Mouse (Mus musculus) CD4-positive, CD25-positive, alpha-beta regulatory T cell, adult 2 months (primary cell): ENCODE measurements around the gene Stkld1.
"Not testable (repeated sequence)": the region's sequence is repeated elsewhere in the genome, so short reads cannot be mapped to it uniquely, and the experiment has no call there.

ENCODE experiments used
- DNase-seq: peaks from one replicate; pipeline ENCODE4 v3.0.0-alpha.2; 2012; ENCODE audit warnings: low read depth, low spot score

Gene Stkld1

GRCm38 (mm10) chr2:26933304-26934055, at the start of gene Stkld1, which contains the start of gene Surf4:
Gene Stkld1 (plus strand): TSS chr2:26934047.
Gene Surf4 (minus strand): TSS chr2:26933928.
- peak; percentile 98 for DNase-seq

GRCm38 (mm10) chr2:26885541-26885940, 48.3 kb upstream of the Stkld1 start:
- DNase-seq = not testable (repeated sequence)

DNA sequence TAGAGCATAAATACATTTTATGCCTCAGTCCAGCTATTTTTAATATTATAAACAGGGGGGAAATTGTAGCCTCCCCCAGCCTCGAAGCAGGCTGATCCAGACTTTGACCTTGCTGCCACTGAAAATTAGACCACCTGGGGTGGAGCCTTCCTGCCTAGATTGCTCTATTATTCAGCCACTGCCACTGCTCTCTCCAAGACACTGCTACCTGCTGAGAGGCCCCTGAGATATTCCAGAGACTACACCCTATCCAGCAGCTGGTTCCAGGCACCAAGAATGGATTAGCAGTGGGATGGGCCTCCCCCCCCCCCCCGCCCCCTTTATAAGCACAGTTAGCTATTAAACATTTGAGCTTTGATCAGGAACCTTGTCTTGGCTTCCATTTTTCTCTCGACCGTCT, 47.7 kb upstream of the Stkld1 start:
- DNase-seq = not testable (repeated sequence)

DNA sequence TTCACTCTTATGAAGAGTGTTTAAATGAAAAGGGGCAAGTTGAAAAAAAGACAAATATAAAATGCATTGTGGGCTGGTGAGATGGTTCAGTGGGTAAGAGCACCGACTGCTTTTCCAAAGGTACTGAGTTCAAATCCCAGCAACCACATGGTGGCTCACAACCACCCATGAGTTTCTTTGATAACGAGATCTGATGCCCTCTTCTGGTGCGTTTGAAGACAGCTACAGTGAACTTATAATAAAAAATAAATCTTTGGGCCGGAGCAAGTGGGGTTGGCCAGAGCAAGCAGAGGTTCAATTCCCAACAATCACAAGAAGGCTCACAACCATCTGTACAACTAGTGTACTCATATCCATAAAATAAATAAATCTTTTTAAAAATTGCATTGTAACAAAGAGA, 37.9 kb upstream of the Stkld1 start:
- DNase-seq = no peak

- no peak for DNase-seq
Measured at GRCm38 (mm10) chr2:26900731-26901130, 33.1 kb upstream of the Stkld1 start.

DNA sequence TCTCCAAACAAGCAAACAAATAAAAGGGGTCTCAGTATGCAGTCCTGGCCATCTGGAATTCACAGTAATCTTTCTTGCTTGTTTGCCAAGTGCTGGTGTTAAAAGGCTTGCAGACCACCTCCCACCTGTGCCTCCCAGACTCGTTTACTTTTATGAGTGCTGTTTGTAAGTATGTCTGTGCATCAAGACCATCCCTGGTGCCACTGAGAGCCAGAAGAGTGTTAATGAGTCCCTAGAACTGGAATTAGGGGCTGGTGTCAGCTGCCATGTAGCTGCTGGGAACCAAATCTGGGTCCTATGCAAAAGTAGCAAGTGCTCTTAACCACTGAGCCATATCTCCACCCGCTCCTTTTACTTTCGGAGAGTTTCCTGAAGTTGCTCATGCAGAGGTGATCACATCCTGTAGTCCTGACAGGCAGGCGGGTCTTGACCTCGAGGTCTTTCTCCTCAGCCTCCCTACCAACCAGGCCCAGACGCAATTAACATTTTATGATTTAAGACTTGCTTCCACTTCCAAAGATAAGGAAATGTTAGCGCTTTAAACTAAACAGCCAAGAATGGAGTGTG, 31.9 kb upstream of the Stkld1 start:
- DNase-seq = no peak

GRCm38 (mm10) chr2:26902467-26903220, 31.2 kb upstream of the Stkld1 start, which contains the start of gene Surf6:
Gene Surf6 (minus strand): TSS chr2:26902879.
- DNase-seq = peak; percentile 98

GRCm38 (mm10) chr2:26903311-26903710, 30.5 kb upstream of the Stkld1 start:
- no peak for DNase-seq

DNA sequence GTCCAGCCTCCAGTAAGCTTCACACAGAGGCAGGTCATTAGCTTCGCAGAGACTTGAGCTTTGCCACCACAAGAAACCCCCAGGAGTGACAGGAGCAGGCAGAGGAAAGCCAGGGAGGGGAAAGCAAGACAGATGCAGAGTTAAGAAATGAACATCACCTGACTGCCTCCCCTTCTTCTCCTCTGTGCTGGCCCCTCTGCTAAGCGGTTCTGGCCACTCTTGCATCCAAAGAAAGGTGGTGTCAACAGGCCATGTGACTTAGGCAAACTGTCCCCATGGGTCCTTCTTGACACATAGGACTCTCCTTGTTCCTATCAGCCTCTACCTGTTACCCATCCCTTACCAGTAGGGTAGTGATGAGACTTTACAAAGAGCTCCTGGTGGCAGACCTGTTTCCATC, 27.9 kb upstream of the Stkld1 start:
- no peak for DNase-seq

GRCm38 (mm10) chr2:26906431-26906830, 27.4 kb upstream of the Stkld1 start:
- DNase-seq = no peak

DNA sequence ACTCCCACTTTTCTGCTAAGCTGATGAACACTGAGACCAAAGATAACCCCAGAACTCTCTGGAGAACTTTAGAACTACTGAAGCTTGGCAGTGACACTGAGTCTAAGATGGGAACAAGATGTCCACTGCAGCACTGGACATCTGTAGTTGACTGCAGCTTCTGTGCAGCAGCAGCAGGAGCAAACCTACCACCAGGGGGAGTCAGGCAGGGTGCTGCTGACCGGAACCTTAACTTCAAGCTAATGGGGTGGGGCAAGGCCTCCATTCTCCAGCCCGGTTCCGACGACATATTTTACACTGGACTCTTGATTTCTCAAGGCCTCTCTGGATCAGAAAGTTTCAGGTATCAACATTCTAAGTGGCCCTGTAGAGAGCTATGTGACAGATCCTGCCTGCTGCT, 26.7 kb upstream of the Stkld1 start:
- DNase-seq = peak; percentile 73

- DNase-seq = peak; percentile 41
Measured at GRCm38 (mm10) chr2:26908710-26909386, 25.0 kb upstream of the Stkld1 start.

GRCm38 (mm10) chr2:26909387-26909784, 24.5 kb upstream of the Stkld1 start:
- DNase-seq = no peak

- DNase-seq = peak; percentile 99
Measured at GRCm38 (mm10) chr2:26910124-26910993, 23.5 kb upstream of the Stkld1 start, which contains the start of the genes Med22 and Rpl7a. Gene Med22 (minus strand): TSS chr2:26910677. Gene Rpl7a (plus strand): TSS chr2:26910764.

GRCm38 (mm10) chr2:26910994-26911765, 22.7 kb upstream of the Stkld1 start:
- DNase-seq = peak; percentile 71

DNA sequence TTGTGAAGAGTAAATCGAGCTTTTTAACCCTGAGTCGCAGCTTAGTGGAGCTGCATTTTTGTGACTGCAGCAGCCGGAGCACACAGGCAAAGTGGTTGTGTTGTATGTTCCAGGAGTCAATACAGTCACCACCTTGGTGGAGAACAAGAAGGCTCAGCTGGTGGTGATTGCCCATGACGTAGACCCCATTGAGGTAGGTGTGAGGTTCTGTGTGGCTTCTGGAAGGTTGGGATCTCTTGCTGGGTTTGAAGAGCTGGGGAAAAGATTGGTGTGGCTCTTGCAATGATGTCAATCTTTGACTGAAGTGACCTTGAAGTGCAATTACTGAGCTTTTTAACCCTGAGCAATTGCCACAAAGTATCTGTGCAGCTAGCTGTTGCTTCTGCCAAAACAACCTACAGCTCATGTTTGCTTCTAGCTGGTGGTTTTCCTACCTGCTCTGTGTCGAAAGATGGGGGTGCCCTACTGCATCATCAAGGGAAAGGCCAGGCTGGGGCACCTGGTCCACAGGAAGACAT, 21.5 kb upstream of the Stkld1 start:
- DNase-seq = no peak

DNA sequence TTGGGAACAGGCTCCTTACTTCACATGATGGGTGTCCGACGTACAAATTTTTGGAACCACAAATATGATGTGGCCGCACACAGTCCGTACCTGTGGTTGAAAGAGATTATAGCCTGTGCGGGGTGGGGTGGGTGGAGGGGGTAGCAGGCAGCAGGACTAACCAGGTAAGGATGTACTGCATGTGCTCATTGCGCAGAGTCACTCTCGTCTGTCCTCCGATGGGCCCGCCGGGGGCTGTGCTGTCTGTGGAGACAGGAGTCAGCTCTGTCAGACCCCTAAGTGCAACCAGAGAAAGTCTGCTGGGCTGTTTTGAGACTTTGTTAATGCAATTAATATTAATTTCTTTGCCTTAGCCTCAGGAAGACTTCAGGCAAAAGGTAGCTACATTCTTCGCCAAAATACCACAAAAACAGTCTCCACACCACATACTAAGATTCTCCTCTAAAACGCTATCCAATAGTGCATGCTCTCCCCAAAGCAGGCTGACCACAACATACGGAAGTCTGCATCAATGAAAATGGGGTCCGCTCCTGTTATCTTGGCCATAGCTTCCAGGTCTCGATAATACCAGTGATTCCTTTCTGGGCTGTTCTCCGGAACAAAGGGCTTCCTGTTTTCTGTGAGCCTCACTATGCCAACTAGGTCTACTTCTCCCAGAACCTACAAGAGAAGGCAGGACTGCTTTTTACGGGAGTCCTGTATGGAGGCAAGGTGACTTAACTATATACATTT, 20.3 kb upstream of the Stkld1 start:
- DNase-seq = no peak

DNA sequence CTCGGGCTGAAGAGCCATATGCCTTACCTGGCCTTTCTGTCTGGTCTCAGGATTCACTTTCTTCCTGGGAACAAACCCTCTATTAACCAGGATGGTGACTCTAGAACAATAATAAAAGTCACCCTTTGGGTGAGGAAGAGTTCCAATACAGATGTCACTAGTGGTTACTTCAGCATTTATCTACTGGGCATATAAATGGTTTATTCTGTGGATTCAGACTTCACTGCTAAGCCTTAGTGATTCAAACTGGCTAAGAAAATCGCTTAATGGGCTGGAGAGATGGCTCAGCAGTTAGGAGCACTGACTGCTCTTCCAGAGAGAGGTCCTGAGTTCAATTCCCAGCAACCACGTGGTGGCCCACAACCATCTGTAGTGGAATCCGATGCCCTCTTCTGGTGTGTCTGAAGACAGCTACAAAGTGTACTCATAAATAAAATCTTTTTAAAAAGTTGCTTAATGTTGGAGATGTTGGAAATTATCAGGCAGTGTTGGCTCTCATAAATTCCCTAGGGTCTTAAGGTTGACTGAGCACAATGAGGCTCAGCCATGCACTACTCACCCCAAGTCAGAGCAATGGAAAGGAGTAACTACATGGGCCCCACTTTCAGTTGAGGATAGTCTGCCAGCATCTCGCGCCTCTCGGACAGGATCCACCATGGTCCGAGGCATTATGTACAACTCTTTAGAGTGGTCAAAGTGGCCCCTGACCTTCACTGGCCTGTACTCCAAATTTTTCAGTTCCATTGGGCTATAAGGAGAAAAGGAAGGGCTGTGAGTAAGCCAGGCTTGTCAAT, 19.5 kb upstream of the Stkld1 start:
- DNase-seq = no peak
